Mouse (Mus musculus) thymus, postnatal 14 days (tissue): ENCODE data around the gene Bcar3.
A peak's percentile ranks its signal among the peaks of the same experiment; 100 is the strongest.
"Not testable (repeated sequence)": the region's sequence is repeated elsewhere in the genome, so short reads cannot be mapped to it uniquely, and the experiment has no call there.

Source experiments
- DNase-seq: peaks from one replicate; pipeline ENCODE4 v3.0.0; 2021

Gene Bcar3

DNA sequence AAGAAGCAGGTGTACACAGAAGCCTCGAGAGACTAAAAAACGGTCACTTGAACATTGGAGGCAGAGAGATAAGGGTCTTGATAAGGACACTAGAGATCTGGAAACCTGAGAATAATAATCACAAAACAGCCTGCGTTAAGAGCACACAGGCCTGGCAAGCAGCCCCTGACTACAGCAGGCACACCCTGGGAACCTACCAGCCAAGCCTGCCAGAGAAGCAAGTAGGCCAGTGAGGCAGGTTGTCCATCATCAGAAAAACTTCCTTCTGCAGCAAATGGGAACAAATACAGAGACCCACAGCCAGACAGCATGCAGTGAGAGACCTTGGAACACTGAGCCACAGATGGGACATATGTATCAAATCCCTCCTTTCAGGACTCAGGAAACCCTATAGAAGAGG, 93.8 kb downstream of the Bcar3 start:
- DNase-seq, result no peak

GRCm38 (mm10) chr3:122389972-122390371, 96.0 kb downstream of the Bcar3 start:
- DNase-seq, result no peak

- no peak for DNase-seq
These were observed 97.2 kb downstream of the Bcar3 start for GRCm38 (mm10) chr3:122391098-122391497.

GRCm38 (mm10) chr3:122391816-122392215, 97.9 kb downstream of the Bcar3 start:
- no peak for DNase-seq

GRCm38 (mm10) chr3:122393411-122393810, 99.5 kb downstream of the Bcar3 start:
- not testable (repeated sequence) for DNase-seq

DNA sequence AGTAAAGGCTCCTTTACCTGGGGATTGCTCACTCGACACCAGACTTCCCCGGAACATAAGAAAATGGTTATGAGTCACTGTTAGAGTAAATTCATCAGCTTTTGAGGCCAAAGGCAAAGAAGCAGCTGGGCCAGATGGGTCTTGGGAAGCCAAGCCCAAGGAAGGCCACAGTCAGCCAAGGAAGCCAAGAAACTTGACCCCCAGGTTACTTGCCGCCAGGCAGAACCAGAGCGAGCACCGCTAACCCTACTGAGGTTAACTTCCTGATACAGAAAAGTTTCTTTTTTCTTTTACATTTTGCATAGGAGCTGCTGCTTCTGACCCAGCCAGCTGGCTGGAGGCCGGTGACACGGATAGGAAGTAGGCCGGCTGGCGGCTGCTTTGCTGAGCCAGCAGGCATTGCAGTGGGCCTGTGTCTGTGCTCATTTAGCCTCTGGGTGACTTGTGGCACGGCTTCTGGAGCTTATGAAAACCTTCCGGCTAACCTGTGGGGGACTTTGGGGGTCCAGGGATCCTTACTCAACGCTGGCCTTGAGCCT, 100.0 kb downstream of the Bcar3 start:
- no peak for DNase-seq

GRCm38 (mm10) chr3:122396957-122397356, 103.0 kb downstream of the Bcar3 start:
- DNase-seq, result no peak

DNA sequence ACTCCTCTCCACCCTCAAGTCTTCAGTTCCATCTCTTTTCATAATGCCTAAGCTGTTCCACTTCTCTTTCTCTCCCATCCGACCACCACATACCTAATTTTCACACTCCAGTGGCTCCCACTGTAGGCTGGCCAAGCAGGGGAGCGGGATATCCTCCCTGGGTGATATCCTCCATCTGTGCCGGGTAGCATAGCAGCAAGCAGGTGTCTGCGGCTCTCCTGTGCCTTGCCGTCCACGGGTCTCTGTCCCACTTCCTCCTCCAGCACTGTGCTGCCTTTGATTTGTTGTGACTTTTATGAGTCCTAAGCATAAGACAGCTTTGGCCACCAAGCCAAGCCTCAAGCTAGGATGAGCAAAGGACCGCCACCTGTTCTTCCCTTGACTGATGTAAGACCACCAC, 103.5 kb downstream of the Bcar3 start:
- no peak for DNase-seq

DNA sequence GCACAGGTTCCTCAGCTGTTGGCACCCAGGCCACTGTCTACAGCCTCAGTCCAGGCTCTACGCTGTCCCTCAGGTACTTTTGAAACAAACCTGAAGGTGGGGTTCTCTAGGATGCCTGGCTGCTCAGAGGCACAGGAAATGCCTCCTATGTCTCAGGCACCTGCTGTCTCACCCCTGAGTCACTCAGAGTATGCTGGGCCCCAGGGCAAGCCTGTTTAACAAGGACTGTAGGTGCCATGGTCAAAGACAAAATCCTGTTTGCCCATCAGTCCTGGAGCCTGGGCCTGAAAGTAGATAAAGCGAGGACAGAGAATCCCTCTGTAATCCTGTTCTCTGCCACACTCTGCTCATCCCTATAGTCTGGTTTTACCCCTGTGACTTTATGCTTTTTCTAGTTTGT, 107.1 kb downstream of the Bcar3 start:
- no peak for DNase-seq

DNA sequence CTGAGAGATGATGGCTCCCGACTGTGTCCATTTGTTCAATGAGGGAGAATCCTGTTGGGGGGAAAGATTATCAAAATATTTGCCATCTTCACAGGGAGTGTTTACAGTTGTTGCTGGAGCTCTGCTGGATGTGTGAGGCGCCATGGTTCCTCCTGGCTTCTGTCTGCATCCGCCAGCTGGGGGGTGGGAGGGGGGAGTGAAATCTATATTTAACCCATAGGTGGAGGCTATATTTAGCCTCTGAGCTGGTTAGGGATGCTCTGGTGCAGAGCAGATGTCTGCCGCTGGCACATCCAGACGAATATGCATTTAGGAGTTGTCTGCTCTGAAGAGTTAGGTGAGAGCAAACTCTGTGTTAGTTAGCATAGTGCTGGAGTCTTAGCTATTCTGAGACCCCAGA, 108.2 kb downstream of the Bcar3 start:
- DNase-seq, result no peak

DNA sequence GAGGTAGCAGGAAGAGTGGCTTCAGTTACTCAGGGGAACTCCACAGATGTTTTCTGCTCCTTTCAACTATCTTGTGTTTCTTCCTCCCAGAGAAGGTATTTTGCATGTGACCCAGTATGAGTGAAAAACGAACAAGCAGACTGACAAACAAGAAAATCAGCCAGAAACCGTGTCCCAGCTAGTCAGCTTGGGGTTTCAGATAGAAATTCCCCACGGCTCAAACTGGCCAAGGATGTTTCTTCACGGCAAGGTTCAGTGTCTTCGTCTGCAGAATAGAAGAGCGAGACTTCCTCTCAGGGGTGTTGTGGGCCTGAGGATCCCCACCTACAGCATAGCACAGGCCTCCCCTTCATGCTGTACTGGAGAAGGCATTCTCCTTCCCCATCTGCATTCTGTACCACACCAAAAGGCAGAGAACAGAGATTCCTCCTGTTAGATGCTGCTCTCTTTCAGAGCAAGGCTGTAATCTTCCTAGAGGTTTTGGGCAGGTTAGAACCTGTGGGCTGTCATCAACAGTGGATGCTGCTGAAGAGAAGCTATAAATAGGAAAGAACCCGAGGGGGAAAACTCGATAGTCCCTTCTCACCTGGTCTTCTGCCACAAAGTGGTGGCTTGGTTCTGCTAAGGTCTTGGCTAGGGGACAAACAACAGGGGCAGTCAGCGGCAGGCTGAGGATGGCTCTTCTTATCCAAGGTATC, 110.1 kb downstream of the Bcar3 start:
- no peak for DNase-seq

DNA sequence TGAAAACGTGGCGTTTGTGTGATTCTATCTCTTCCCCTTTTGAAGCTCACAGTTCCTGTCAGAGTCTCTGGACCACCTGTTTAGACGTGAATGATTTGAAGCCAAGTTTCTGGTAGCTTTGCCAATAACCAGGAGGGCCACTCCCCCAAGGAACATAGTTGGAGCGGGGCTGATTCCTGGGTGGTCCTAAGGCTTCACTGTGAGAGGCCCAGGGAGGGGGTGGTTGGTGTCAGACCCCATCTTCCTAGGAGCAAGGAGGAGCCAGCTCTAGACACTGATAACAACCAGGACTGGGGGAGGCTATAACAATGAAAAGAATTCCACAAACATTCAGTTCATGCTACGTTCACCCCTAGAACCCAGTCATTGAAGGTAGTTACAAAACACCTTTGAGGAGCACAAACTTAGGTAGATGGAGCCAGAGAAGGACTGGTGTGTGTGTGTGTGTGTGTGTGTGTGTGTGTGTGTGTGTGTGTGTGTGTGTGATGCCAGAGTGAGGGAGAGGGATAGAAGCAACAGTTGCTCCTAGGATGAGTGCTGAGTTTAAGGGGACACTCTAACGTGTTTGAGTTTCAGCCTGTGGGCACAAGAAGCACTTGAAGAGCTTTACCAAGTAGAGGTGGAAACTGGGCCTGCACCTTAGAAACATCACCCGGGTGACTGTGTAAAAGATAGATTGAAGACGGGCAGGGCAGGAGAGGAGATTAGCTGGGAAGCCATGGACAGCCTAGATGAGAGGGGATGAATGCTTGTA, 111.4 kb downstream of the Bcar3 start:
- DNase-seq, result no peak

- no peak for DNase-seq
These were observed 112.5 kb downstream of the Bcar3 start for GRCm38 (mm10) chr3:122406416-122406815.

- no peak for DNase-seq
These were observed 113.8 kb downstream of the Bcar3 start for GRCm38 (mm10) chr3:122407757-122408156.

DNA sequence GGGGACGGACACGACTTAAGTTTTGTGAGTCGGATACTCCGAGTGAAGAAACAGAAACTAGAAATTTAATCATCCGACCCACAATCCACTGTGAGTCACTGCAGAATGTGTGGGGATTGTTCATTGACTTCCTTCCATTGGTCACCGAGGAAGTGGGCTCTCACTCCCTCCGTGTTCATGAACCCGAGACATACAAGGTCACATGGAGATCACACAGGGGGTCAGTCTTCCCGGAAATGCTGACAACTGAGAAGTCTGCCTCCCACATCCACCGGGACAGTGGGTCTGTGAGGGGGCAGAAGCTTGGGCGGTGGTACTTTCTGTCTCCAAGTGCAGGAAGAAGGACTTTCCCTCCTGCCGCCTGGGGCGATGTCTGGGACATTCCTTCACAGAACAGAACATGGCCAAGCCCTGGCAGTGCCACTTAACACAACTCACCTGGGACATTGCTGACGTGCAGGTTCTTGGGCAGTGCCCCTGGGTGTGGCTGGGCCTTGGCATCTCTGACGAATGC, 114.9 kb downstream of the Bcar3 start:
- DNase-seq, result no peak

- no peak for DNase-seq
These were observed 117.7 kb downstream of the Bcar3 start for GRCm38 (mm10) chr3:122411590-122411989.

DNA sequence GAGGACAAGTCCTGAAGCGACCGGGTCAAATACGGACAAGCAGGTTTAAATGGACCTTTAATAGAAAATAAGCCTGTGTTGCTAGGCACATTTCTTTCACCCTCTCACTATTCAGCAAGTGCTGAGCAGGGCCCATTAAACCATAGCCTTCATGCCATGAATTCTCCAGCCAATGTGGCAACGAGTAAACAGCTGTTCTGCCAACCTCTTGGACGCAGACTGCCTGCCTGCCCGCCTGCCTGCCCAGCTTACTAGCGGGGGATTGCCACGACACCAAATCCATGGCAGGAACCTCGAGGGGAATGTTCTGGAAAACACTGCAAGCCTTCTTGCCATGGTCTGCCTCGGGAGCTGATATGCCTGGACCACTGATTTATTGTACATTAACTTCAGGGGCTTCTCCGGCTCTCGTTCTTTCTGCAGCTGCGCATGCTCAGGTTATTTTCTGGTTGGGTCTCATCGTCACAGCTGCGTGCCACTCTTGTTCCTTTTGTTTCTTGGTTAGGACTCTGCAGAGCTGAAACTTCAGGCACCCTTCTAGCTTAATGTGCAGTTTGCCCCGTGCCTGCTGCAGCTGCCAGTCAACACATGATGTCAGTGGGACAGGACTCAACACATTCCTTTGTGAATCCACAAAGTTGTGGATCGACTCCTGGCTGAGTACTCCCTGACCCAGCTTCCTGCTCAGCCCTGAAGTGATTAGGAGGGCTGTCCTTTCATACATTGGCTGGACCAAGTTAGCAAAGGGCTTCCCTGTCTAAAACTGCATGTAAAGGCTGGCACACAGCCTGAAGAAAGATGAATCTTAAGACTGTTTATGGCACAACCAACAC, 120.0 kb downstream of the Bcar3 start:
- no peak for DNase-seq

DNA sequence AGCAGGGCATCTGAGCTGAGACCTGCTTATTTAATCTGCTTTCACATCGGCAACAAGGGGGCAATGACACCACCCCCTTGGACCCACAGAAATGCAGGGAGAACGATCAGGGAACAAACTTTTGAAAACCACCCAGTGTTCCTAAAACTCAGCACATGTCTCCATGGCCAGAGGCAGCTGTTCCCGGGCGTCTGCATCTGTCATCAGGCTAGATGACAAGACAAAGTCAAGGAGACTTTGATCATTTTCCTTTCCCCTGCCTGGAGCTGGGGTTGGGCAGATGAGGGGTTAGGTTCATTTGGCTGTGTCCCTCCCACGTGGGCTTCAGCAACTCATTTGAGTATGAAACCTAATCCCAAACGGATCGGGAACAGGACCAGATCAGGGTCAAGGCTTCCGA, 120.9 kb downstream of the Bcar3 start:
- DNase-seq, result no peak

- DNase-seq, result no peak
These were observed 123.5 kb downstream of the Bcar3 start for GRCm38 (mm10) chr3:122417466-122417865.

- no peak for DNase-seq
These were observed 124.8 kb downstream of the Bcar3 start for GRCm38 (mm10) chr3:122418564-122419274.

GRCm38 (mm10) chr3:122419610-122420409, 125.9 kb downstream of the Bcar3 start:
- peak; percentile 33 for DNase-seq

GRCm38 (mm10) chr3:122420410-122420774, 126.5 kb downstream of the Bcar3 start:
- DNase-seq, result no peak
